ENCODE assay signal across 38 mouse cellular contexts in the genomic region with DNA sequence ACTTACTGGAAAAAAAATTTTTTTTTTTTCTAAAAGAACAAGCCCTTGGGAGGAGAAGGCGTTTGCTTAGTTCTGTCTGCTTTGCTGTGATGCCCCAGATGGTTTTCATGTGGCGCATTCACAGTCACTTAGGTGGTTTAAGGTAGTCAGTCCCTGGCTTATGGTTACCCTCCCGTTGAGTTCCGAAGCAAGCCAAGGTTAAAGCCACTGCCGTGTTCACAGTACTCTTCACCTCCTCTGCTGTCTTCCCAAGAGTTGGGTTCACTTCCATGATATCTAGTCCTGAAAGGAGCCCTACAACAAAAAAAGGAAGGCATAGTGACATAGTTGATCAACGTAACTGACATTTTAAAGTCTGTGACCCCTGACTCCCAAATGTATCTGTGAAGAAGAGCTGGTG. TPM values are rescaled to one million over a fixed set of nuclear protein-coding genes. Genes with fewer than 3 reads are reported as not detected.
"Had no signal": no experiment of that assay in that cellular context is flagged by ENCODE, and none has a peak within 500 bp of the region (broad histone marks: within the 10 kb centered on the region; RNA-seq: fewer than 3 reads in every experiment).

No protein-coding gene starts in this region.

- ATAC-seq: hindbrain, embryonic 16.5 days; hindbrain, postnatal 0 days; inflammation-experienced regulatory T-cells, adult 6 months; intestine, embryonic 15.5 days; intestine, embryonic 16.5 days; intestine, postnatal 0 days had no signal

- H3K4me2 ChIP-seq: heart, embryonic 11.5 days; heart, embryonic 12.5 days; heart, embryonic 13.5 days; heart, embryonic 15.5 days; hindbrain, embryonic 12.5 days; hindbrain, embryonic 13.5 days; hindbrain, embryonic 14.5 days; hindbrain, embryonic 15.5 days; intestine, embryonic 15.5 days; kidney, embryonic 15.5 days had no signal

- H3K9me3 ChIP-seq: heart, embryonic 12.5 days; heart, embryonic 13.5 days; heart, embryonic 15.5 days; hindbrain, embryonic 10.5 days; hindbrain, embryonic 12.5 days; hindbrain, embryonic 13.5 days; hindbrain, embryonic 15.5 days; intestine, embryonic 15.5 days; kidney, embryonic 15.5 days had no signal

- DNase-seq: heart, adult 2 months; heart, postnatal 10 days; heart, postnatal 14 days; heart, postnatal 36 days; heart, postnatal 4 days; kidney, adult 11 months; kidney, adult 18-20 months; kidney, adult 2 months; kidney, adult 8-10 months; kidney, adult 9 months; kidney, postnatal 10 days; kidney, postnatal 14 days; kidney, postnatal 25 days; kidney, postnatal 36 days; kidney, postnatal 4 days; layer of hippocampus, adult 9-11 months; layer of hippocampus, postnatal 36 days had no signal

- H3K27ac ChIP-seq: heart, adult 2 months; heart, embryonic 13.5 days; heart, embryonic 15.5 days; hindbrain, embryonic 10.5 days; hindbrain, embryonic 12.5 days; hindbrain, embryonic 13.5 days; hindbrain, embryonic 14.5 days; hindbrain, embryonic 15.5 days; hindbrain, postnatal 0 days; intestine, embryonic 15.5 days; kidney, embryonic 15.5 days; kidney, postnatal 0 days; layer of hippocampus, adult 2 months had no signal

- H3K4me3 ChIP-seq: heart, adult 2 months; heart, embryonic 12.5 days; heart, embryonic 13.5 days; heart, embryonic 15.5 days; hindbrain, embryonic 10.5 days; hindbrain, embryonic 12.5 days; hindbrain, embryonic 13.5 days; hindbrain, embryonic 15.5 days; intestine, embryonic 15.5 days; kidney, embryonic 15.5 days; layer of hippocampus, adult 2 months had no signal

- H3K9ac ChIP-seq: heart, embryonic 12.5 days; heart, embryonic 13.5 days; heart, embryonic 15.5 days; hindbrain, embryonic 12.5 days; hindbrain, embryonic 13.5 days; hindbrain, embryonic 14.5 days; hindbrain, embryonic 15.5 days; intestine, embryonic 15.5 days; kidney, embryonic 15.5 days had no signal

- H3K27me3 ChIP-seq: heart, embryonic 12.5 days; heart, embryonic 13.5 days; heart, embryonic 15.5 days; hindbrain, embryonic 12.5 days; hindbrain, embryonic 13.5 days; hindbrain, embryonic 15.5 days; intestine, embryonic 15.5 days; kidney, embryonic 15.5 days had no signal

- H3K4me1 ChIP-seq: heart, embryonic 12.5 days; heart, embryonic 13.5 days; heart, embryonic 15.5 days; hindbrain, embryonic 10.5 days; hindbrain, embryonic 12.5 days; hindbrain, embryonic 13.5 days; hindbrain, embryonic 15.5 days; intestine, embryonic 15.5 days; kidney, embryonic 15.5 days had no signal

RNA-seq across cellular contexts. Expression of a gene that starts 11.8 kb away (rescaled TPM):
- total RNA-seq: heart, adult 2 months; heart, postnatal 10 days; heart, postnatal 36 days; hematopoietic stem cell, adult 5-6 weeks; layer of hippocampus, adult 18-20 months; layer of hippocampus, postnatal 14 days; layer of hippocampus, postnatal 36 days had no signal
